Mouse (Mus musculus) limb, embryonic 15.5 days (tissue): ENCODE data around the gene Rbm44. TPM values are rescaled to one million over a fixed set of nuclear protein-coding genes. Genes with fewer than 3 reads are reported as not detected.
A peak's percentile ranks its signal among the peaks of the same experiment; 100 is the strongest.

Source experiments
- ATAC-seq: fragments of 200-750 bp; cut with Nextera tagmentation; 2 replicates; pipeline ENCODE4 v1.8.0; 2017; ENCODE audit warnings: low read depth, moderate TSS enrichment; ENCODE audit not compliant: insufficient number of reproducible peaks, low FRiP score, low TSS enrichment
- H3K27ac ChIP-seq: fragments of 300-500 bp; sonication (generic); 2 replicates; pipeline ENCODE4 v1.5.1; 2015; ENCODE audit warnings: moderate library complexity, mild to moderate bottlenecking, inconsistent platforms
- H3K27me3 ChIP-seq: fragments of 300-500 bp; sonication (generic); 2 replicates; pipeline ENCODE4 v1.6.1; 2015; ENCODE audit warnings: inconsistent platforms
- H3K36me3 ChIP-seq: fragments of 300-500 bp; sonication (generic); 2 replicates; pipeline ENCODE4 v1.6.1; 2015; ENCODE audit warnings: inconsistent platforms
- H3K4me1 ChIP-seq: fragments of 300-500 bp; sonication (generic); 2 replicates; pipeline ENCODE4 v1.6.1; 2015; ENCODE audit warnings: inconsistent platforms
- H3K4me2 ChIP-seq: fragments of 300-500 bp; sonication (generic); 2 replicates; pipeline ENCODE4 v1.6.1; 2015; ENCODE audit warnings: mild to moderate bottlenecking, inconsistent platforms
- H3K4me3 ChIP-seq: fragments of 300-500 bp; sonication (generic); 2 replicates; pipeline ENCODE4 v1.5.1; 2015; ENCODE audit warnings: mild to moderate bottlenecking, inconsistent platforms
- H3K9ac ChIP-seq: fragments of 300-500 bp; sonication (generic); 2 replicates; pipeline ENCODE4 v1.6.1; 2015; ENCODE audit warnings: inconsistent platforms
- H3K9me3 ChIP-seq: fragments of 300-500 bp; sonication (generic); 2 replicates; pipeline ENCODE4 v1.6.1; 2016; ENCODE audit warnings: inconsistent platforms
- WGBS: fragments of 180-500 bp; shearing (Covaris S2); methylation state at CpG from one replicate; pipeline ENCODE4 v1.1.7; 2015; 5-methylcytosine and 5-hydroxymethylcytosine counted together
- polyA plus RNA-seq: library from polyadenylated mRNA; unstranded; fragments of >200 nt; fragmentation: Nextera tagmentation; extraction: Ambion mirVana; gene quantifications from 2 replicates; pipeline ENCODE4 v1.2.1, GENCODE M21; 2015

The Rbm44 gene
- polyA plus RNA-seq, 1 experiment from 2014 or later = 0.65 TPM

- Histone ChIP-seq H3K9ac (no peak overlapping the region), H3K9me3 (no peaks in the 10 kb centered on the region), H3K27me3 (no peaks in the 10 kb centered on the region), H3K4me3 (no peak overlapping the region), H3K4me1 (peaks cover 14% of the 10 kb centered on the region), H3K36me3 (no peaks in the 10 kb centered on the region), H3K27ac (no peak overlapping the region), H3K4me2 (no peak overlapping the region)
- WGBS = 69% methylated on average over 10 of the region's 10 CpGs
- ATAC-seq = no peak
Measured at GRCm38 (mm10) chr1:91199793-91200192, 54.9 kb downstream of the Rbm44 start.

DNA sequence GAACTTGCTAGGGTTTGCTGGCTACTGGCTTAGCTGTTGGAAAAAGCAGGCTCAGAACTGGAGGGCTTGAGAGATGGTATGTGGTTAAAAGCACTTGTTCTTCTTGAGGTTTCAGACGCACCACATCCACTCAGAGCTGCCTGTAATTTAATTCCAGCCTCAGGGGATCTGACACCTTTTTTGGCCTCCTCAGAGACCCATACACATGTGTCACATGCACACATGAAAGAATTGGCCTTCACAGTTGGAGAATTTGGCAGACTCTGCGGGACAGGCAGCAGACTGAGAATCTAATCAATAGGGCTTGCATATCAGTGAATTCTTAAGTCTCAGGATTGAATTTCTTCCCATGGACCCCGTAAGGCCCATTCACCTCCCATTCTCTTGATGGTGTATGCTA lies 56.2 kb downstream of the Rbm44 start:
- Histone ChIP-seq H3K9ac (no peak overlapping the region), H3K9me3 (no peaks in the 10 kb centered on the region), H3K27ac (peak overlapping the region; percentile 38), H3K4me3 (no peak overlapping the region), H3K4me2 (no peak overlapping the region), H3K27me3 (no peaks in the 10 kb centered on the region), H3K36me3 (no peaks in the 10 kb centered on the region), H3K4me1 (peaks cover 14% of the 10 kb centered on the region)
- whole genome bisulfite sequencing = 21% methylated on average over 3 of the region's 3 CpGs
- no peak for ATAC-seq

- H3K36me3 ChIP-seq = no peaks in the 10 kb centered on the region
- WGBS = 88% methylated on average over 5 of the region's 5 CpGs
- no peaks in the 10 kb centered on the region for H3K27me3 ChIP-seq
- H3K4me1 ChIP-seq = peaks cover 23% of the 10 kb centered on the region
- no peak overlapping the region for H3K9ac ChIP-seq
- H3K9me3 ChIP-seq = no peaks in the 10 kb centered on the region
- H3K4me3 ChIP-seq = no peak overlapping the region
- no peak for ATAC-seq
- H3K27ac ChIP-seq = no peak overlapping the region
- H3K4me2 ChIP-seq = no peak overlapping the region
Measured at GRCm38 (mm10) chr1:91204221-91204765, 59.4 kb downstream of the Rbm44 start.

DNA sequence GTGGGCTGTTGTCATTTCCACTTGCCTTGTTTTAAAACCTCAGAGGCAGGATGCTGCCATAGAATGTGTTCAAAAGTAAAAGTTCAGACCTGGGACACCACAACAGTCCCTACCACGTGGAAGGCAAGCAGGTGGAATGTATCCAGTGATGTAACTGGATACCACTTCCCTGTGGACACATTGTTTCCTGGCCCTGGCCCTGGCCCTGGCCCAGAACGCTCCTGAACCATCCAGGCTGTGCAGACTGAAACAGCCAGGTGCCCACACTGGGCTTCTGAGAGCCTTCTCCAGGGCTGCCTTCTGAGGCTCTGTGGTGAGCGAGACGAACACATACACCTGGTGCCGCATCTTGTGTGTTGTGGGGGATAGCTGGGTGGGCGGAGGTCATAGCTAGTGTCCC lies 60.8 kb downstream of the Rbm44 start:
- H3K36me3 ChIP-seq = no peaks in the 10 kb centered on the region
- peaks cover 30% of the 10 kb centered on the region for H3K4me1 ChIP-seq
- no peak overlapping the region for H3K4me3 ChIP-seq
- H3K27me3 ChIP-seq = no peaks in the 10 kb centered on the region
- H3K27ac ChIP-seq = no peak overlapping the region
- no peak for ATAC-seq
- H3K9me3 ChIP-seq = no peaks in the 10 kb centered on the region
- 73% methylated on average over 6 of the region's 6 CpGs for WGBS
- no peak overlapping the region for H3K9ac ChIP-seq
- H3K4me2 ChIP-seq = no peak overlapping the region

- Histone ChIP-seq H3K9ac (no peak overlapping the region), H3K27me3 (no peaks in the 10 kb centered on the region), H3K4me1 (peaks cover 30% of the 10 kb centered on the region), H3K27ac (no peak overlapping the region), H3K4me3 (no peak overlapping the region), H3K9me3 (no peaks in the 10 kb centered on the region), H3K4me2 (no peak overlapping the region), H3K36me3 (no peaks in the 10 kb centered on the region)
- ATAC-seq = no peak
- 78% methylated on average over 8 of the region's 8 CpGs for WGBS
Measured at GRCm38 (mm10) chr1:91206336-91206735, 61.4 kb downstream of the Rbm44 start.

DNA sequence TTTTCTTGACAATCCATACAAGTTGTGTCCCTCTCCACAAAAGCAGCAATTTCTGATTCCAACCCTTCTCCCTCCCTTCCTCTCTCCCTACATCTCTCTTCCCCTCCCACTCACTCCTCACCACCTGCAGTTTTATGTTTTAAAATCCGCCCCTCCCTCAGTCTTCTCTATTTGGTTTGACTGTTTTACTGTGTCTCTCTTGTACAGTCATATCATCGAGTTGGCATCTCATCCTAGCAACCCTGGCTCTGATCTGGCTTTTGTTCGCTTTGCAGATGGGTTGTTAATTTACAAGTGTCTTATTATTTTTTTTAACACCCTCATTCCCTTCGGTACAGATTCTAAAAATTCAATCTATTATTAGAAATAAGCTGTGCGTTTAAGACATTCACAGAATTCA lies 62.0 kb downstream of the Rbm44 start:
- Histone ChIP-seq H3K9ac (no peak overlapping the region), H3K27ac (no peak overlapping the region), H3K4me1 (peaks cover 30% of the 10 kb centered on the region), H3K4me3 (no peak overlapping the region), H3K9me3 (no peaks in the 10 kb centered on the region), H3K36me3 (no peaks in the 10 kb centered on the region), H3K27me3 (no peaks in the 10 kb centered on the region), H3K4me2 (no peak overlapping the region)
- no peak for ATAC-seq
- 51% methylated on average over 5 of the region's 5 CpGs for WGBS

DNA sequence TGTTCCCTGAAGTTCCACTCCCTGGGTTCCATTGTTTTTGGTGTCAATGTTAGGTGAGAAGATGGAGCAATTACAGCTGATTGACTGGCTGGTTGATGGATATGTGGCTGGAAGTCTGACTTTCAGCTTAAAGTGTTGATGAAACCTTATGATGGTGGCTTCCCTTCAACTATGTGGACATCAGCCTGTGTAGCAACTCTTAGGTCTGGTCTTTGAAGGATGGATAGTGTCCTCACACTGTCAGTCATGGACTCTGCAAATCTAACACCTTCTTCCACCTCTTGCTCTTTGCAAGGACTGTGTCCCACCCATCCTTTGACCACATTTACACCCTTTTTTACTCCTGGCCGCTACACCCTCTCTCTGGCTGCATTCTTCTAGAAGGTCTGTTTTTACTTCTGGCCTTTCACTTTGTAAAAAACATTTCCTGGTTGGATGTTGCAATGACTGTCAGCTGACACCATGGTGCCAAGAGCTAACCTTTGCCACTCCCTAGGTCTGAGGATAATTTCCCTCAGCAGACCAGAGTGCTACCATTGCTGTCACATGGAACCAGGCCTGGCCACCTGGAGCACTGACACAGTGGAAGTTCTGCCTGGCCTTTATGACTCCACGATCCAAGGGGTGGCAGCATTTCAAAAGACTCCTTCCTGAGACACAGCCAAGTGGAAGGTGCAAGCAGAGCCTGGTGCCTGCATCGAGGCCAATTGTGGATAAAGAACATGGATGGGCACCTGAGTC lies 62.6 kb downstream of the Rbm44 start:
- peaks cover 35% of the 10 kb centered on the region for H3K4me1 ChIP-seq
- 55% methylated on average over 3 of the region's 3 CpGs for WGBS
- no peaks in the 10 kb centered on the region for H3K9me3 ChIP-seq
- no peaks in the 10 kb centered on the region for H3K27me3 ChIP-seq
- no peaks in the 10 kb centered on the region for H3K36me3 ChIP-seq
- no peak overlapping the region for H3K27ac ChIP-seq
- H3K9ac ChIP-seq = no peak overlapping the region
- ATAC-seq = no peak
- H3K4me2 ChIP-seq = no peak overlapping the region
- H3K4me3 ChIP-seq = no peak overlapping the region

GRCm38 (mm10) chr1:91209343-91209742 lies 64.5 kb downstream of the Rbm44 start:
- Histone ChIP-seq H3K9me3 (no peaks in the 10 kb centered on the region), H3K36me3 (no peaks in the 10 kb centered on the region), H3K4me3 (no peak overlapping the region), H3K9ac (no peak overlapping the region), H3K27ac (peak overlapping the region; percentile 35), H3K4me2 (no peak overlapping the region), H3K4me1 (peaks cover 35% of the 10 kb centered on the region), H3K27me3 (no peaks in the 10 kb centered on the region)
- peak; percentile 68 for ATAC-seq
- WGBS = 75% methylated on average over 6 of the region's 6 CpGs

GRCm38 (mm10) chr1:91209785-91210184 lies 64.9 kb downstream of the Rbm44 start:
- Histone ChIP-seq H3K4me2 (no peak overlapping the region), H3K27ac (peak overlapping the region; percentile 35), H3K9me3 (no peaks in the 10 kb centered on the region), H3K27me3 (no peaks in the 10 kb centered on the region), H3K4me1 (peaks cover 35% of the 10 kb centered on the region), H3K4me3 (no peak overlapping the region), H3K36me3 (no peaks in the 10 kb centered on the region), H3K9ac (no peak overlapping the region)
- 50% methylated on average over 6 of the region's 6 CpGs for WGBS
- ATAC-seq = no peak

- H3K27ac ChIP-seq = no peak overlapping the region
- WGBS = 40% methylated on average over 1 of the region's 1 CpGs
- H3K4me2 ChIP-seq = no peak overlapping the region
Measured at GRCm38 (mm10) chr1:91211099-91211498, 66.2 kb downstream of the Rbm44 start.

DNA sequence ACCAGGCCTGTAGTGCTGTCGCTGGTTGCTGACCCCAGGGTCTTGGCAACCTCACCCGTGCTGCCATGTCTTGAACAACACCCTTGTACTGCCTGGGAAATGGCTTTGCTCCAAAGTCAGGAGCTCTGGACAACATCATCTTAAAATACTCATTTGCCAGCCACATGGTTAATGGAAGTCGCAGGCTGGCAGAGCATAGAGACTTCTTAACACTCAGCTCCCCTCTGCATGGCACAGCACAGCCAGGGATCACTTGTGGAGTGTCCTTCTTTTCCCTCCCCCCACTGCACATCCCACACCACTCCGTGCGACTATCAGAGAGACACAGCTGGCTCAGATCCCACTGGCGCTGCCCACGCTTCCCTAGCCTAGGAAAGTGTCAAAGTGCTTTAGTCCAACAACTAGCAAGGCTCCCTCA lies 66.7 kb downstream of the Rbm44 start:
- ATAC-seq = no peak
- no peaks in the 10 kb centered on the region for H3K36me3 ChIP-seq
- no peak overlapping the region for H3K4me2 ChIP-seq
- no peak overlapping the region for H3K9ac ChIP-seq
- H3K4me3 ChIP-seq = no peak overlapping the region
- no peaks in the 10 kb centered on the region for H3K27me3 ChIP-seq
- no peaks in the 10 kb centered on the region for H3K9me3 ChIP-seq
- peaks cover 35% of the 10 kb centered on the region for H3K4me1 ChIP-seq
- no peak overlapping the region for H3K27ac ChIP-seq
- 67% methylated on average over 7 of the region's 7 CpGs for whole genome bisulfite sequencing

More at GRCm38 (mm10) chr1:91211099-91211498, 66.2 kb downstream of the Rbm44 start:
- Histone ChIP-seq H3K9me3 (no peaks in the 10 kb centered on the region), H3K27me3 (no peaks in the 10 kb centered on the region), H3K4me3 (no peak overlapping the region), H3K9ac (no peak overlapping the region), H3K4me1 (peaks cover 35% of the 10 kb centered on the region), H3K36me3 (no peaks in the 10 kb centered on the region)
- ATAC-seq = no peak

- ATAC-seq = no peak
- no peak overlapping the region for H3K4me2 ChIP-seq
- H3K36me3 ChIP-seq = no peaks in the 10 kb centered on the region
- peaks cover 16% of the 10 kb centered on the region for H3K4me1 ChIP-seq
- H3K9me3 ChIP-seq = no peaks in the 10 kb centered on the region
- no peak overlapping the region for H3K4me3 ChIP-seq
- no peaks in the 10 kb centered on the region for H3K27me3 ChIP-seq
- H3K27ac ChIP-seq = no peak overlapping the region
- H3K9ac ChIP-seq = no peak overlapping the region
- 93% methylated on average over 1 of the region's 1 CpGs for WGBS
Measured at GRCm38 (mm10) chr1:91215264-91215663, 70.4 kb downstream of the Rbm44 start.
